Mouse (Mus musculus) myocyte (in vitro differentiated cells): Measurements from ENCODE around the gene Ndufs2.

Experiments
- E2F4 ChIP-seq: IDR thresholded peaks from one replicate; pipeline ENCODE4 v1.6.1; 2011; ENCODE audit warnings: mild to moderate bottlenecking, control low read depth, moderate library complexity; ENCODE audit not compliant: insufficient read depth
- MAX ChIP-seq: IDR thresholded peaks from one replicate; pipeline ENCODE4 v1.6.1; 2011; ENCODE audit warnings: low read depth, mild to moderate bottlenecking, control low read depth
- MYOD1 ChIP-seq, 3 experiments: IDR thresholded peaks; one replicate each; pipeline ENCODE4 v1.6.1; 2011; ENCODE audit warnings: control low read depth in 2 of 3, low read depth in 2 of 3, mild to moderate bottlenecking in 2 of 3, moderate library complexity in 1 of 3; ENCODE audit not compliant: insufficient read length in 2 of 3, control insufficient read depth in 1 of 3
- POLR2A ChIP-seq: IDR thresholded peaks from one replicate; pipeline ENCODE4 v1.6.1; 2011; ENCODE audit warnings: low read depth, mild to moderate bottlenecking, control low read depth, moderate library complexity; ENCODE audit not compliant: insufficient read length
- POLR2AphosphoS2 ChIP-seq: IDR thresholded peaks from one replicate; pipeline ENCODE4 v1.6.1; 2011; ENCODE audit warnings: low read depth, control low read depth; ENCODE audit not compliant: insufficient read length
- SRF ChIP-seq: IDR thresholded peaks from one replicate; pipeline ENCODE4 v1.6.1; 2011; ENCODE audit warnings: low read depth; ENCODE audit not compliant: control insufficient read depth, insufficient read length

GRCm38 (mm10) chr1:171298226-171298625, 47.0 kb upstream of the Ndufs2 start:
- TF ChIP-seq SRF (no peak), MYOD1 (IDR thresholded peaks at IDR 0.05; ENCODE audit: control insufficient read depth in 1 of 3, insufficient read length in 2 of 3, low read depth in 2 of 3) (no peak), MAX (no peak), POLR2AphosphoS2 (no peak), E2F4 (no peak), POLR2A (no peak)
